In the genomic region with DNA sequence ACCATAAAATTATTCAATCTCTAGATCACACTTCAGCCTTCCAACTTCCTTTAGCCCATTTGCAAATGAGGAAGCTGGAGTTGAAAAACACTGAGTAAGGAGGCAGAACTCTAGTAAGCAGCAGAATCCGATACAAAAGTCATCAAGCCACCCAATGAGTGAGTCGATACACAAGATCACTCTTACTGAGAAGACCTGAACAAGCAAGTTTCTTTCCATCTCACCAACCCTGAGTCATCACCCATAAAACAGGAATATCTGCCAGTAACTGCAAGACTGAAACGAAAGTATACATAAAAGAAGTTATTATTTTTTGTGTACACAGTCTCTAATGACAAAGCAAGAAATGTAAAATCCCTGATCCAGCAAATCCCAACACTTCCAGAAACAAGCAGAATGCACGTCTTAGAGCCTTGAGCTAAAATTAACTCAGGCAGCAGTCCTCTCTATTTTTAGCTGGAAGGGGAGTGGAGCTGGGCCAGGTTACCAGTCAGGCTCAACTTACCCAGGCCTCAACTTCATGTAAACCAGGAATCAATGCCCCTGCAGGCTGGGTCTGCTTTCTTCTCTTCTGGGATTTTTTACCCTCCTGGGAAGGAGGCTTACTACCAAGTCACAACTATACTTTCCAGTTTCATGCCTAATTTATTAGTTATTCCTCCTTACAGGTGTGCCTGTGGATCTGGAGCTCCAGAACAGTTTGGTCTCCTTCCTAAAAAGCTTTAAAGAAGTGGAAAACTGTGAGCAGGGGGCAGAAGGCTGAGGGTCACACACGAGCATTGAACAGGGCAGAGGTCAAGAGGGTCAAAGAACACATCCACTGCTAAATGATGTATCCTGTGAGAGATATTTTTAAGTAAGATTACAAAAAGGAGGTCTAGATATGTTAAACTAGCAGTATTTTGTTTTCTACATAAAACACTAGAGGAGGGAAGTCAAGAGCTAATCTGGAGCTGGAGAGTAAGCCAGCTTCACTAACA, we compare ENCODE assay signal across 7 mouse cellular contexts. TPM values are rescaled to one million over a fixed set of nuclear protein-coding genes. Genes with fewer than 3 reads are reported as not detected.
A peak's percentile ranks its signal among the peaks of the same experiment; 100 is the strongest.
DNase-seq lines count a peak whose midpoint lies in the region; ATAC-seq lines count a peak whose summit lies in the region.

No protein-coding gene starts in this region.

- H3K9me3 ChIP-seq in limb, embryonic 15.5 days = no peaks in the 10 kb centered on the region
- no peaks in the 10 kb centered on the region for H3K9me3 ChIP-seq in limb, embryonic 10.5 days (replicated peaks)
- H3K9me3 ChIP-seq in heart, embryonic 12.5 days (replicated peaks) = no peaks in the 10 kb centered on the region
- no peaks in the 10 kb centered on the region for H3K9me3 ChIP-seq in midbrain, embryonic 13.5 days

- H3K4me1 ChIP-seq in limb, embryonic 15.5 days = 0 out of 2 replicates have a peak, but pooled peaks cover 3% of the 10 kb centered on the region
- no peaks in the 10 kb centered on the region for H3K4me1 ChIP-seq in limb, embryonic 10.5 days
- H3K4me1 ChIP-seq in heart, embryonic 12.5 days (replicated peaks) = peaks cover 25% of the 10 kb centered on the region
- H3K4me1 ChIP-seq in midbrain, embryonic 13.5 days (replicated peaks) = no peaks in the 10 kb centered on the region

- 44% methylated on average over 5 of the region's 5 CpGs for WGBS in limb, embryonic 15.5 days
- WGBS in limb, embryonic 10.5 days = 67% methylated on average over 5 of the region's 5 CpGs
- 31% methylated on average over 5 of the region's 5 CpGs for WGBS in heart, embryonic 12.5 days
- 69% methylated on average over 5 of the region's 5 CpGs for WGBS in midbrain, embryonic 13.5 days

- H3K9ac ChIP-seq in limb, embryonic 15.5 days = no peak overlapping the region
- 0 out of 2 replicates have a peak overlapping the region, but pooled peaks have one; percentile 34 for H3K9ac ChIP-seq in heart, embryonic 12.5 days
- H3K9ac ChIP-seq in midbrain, embryonic 13.5 days (replicated peaks) = no peak overlapping the region

- no peaks in the 10 kb centered on the region for H3K36me3 ChIP-seq in limb, embryonic 15.5 days
- H3K36me3 ChIP-seq in limb, embryonic 10.5 days = no peaks in the 10 kb centered on the region
- no peaks in the 10 kb centered on the region for H3K36me3 ChIP-seq in heart, embryonic 12.5 days
- H3K36me3 ChIP-seq in midbrain, embryonic 13.5 days = no peaks in the 10 kb centered on the region

- H3K27ac ChIP-seq in limb, embryonic 15.5 days = peak overlapping the region; percentile 69
- no peak overlapping the region for H3K27ac ChIP-seq in limb, embryonic 10.5 days
- H3K27ac ChIP-seq in heart, embryonic 12.5 days (ENCODE audit: poor library complexity, severe bottlenecking) = peak overlapping the region; percentile 94
- H3K27ac ChIP-seq in midbrain, embryonic 13.5 days = no peak overlapping the region

- no peaks in the 10 kb centered on the region for H3K27me3 ChIP-seq in limb, embryonic 15.5 days
- H3K27me3 ChIP-seq in limb, embryonic 10.5 days (ENCODE audit: low read depth, poor library complexity, severe bottlenecking) = no peaks in the 10 kb centered on the region
- no peaks in the 10 kb centered on the region for H3K27me3 ChIP-seq in heart, embryonic 12.5 days (replicated peaks)
- H3K27me3 ChIP-seq in midbrain, embryonic 13.5 days = no peaks in the 10 kb centered on the region

- H3K4me2 ChIP-seq in limb, embryonic 15.5 days = no peak overlapping the region
- H3K4me2 ChIP-seq in heart, embryonic 12.5 days = peak overlapping the region; percentile 44
- H3K4me2 ChIP-seq in midbrain, embryonic 13.5 days (replicated peaks) = no peak overlapping the region

- DNase-seq in limb, embryonic 10.5 days (ENCODE audit: low spot score) = no peak
- DNase-seq in brain, adult 2 months (ENCODE audit: low read depth, low spot score) = peak; percentile 65
- DNase-seq in skeletal muscle tissue, adult 2 months (ENCODE audit: low read depth, low spot score) = peak; percentile 79
- DNase-seq in ovary, adult 18-20 months (ENCODE audit: low spot score) = no peak

- ATAC-seq in limb, embryonic 15.5 days (ENCODE audit: insufficient number of reproducible peaks, low FRiP score, low TSS enrichment, low read depth) = no peak
- no peak for ATAC-seq in heart, embryonic 12.5 days (ENCODE audit: insufficient number of reproducible peaks, low FRiP score)
- no peak for ATAC-seq in midbrain, embryonic 13.5 days

- H3K4me3 ChIP-seq in limb, embryonic 15.5 days = no peak overlapping the region
- H3K4me3 ChIP-seq in limb, embryonic 10.5 days = no peak overlapping the region
- H3K4me3 ChIP-seq in heart, embryonic 12.5 days = no peak overlapping the region
- H3K4me3 ChIP-seq in midbrain, embryonic 13.5 days (replicated peaks) = no peak overlapping the region

RNA-seq across cellular contexts. Expression of a gene that starts 4.7 kb away (rescaled TPM):
- 6.2 TPM in 2 replicates for polyA plus RNA-seq in limb, embryonic 15.5 days (2015; fragmentation: Nextera tagmentation; extraction: Ambion mirVana)
- 4.0 and 5.0 TPM in 2 replicates for polyA plus RNA-seq in limb, embryonic 10.5 days (2016; fragmentation: Nextera tagmentation; extraction: Ambion mirVana)
- polyA plus RNA-seq in heart, embryonic 12.5 days (2016; fragmentation: Nextera tagmentation; extraction: Ambion mirVana) = 14.3 and 14.7 TPM in 2 replicates
- 4.0 and 5.1 TPM in 2 replicates for polyA plus RNA-seq in midbrain, embryonic 13.5 days (2015; fragmentation: Nextera tagmentation; extraction: Ambion mirVana)

RNA-seq across cellular contexts. Expression of a gene that starts 36.7 kb away (rescaled TPM):
- 20.4 and 25.8 TPM in 2 replicates for polyA plus RNA-seq in limb, embryonic 15.5 days (2015; fragmentation: Nextera tagmentation; extraction: Ambion mirVana)
- 10.0 and 11.1 TPM in 2 replicates for polyA plus RNA-seq in limb, embryonic 10.5 days (2016; fragmentation: Nextera tagmentation; extraction: Ambion mirVana)
- polyA plus RNA-seq in heart, embryonic 12.5 days (2016; fragmentation: Nextera tagmentation; extraction: Ambion mirVana) = 18.5 and 19.1 TPM in 2 replicates
- 32.2 and 32.8 TPM in 2 replicates for polyA plus RNA-seq in midbrain, embryonic 13.5 days (2015; fragmentation: Nextera tagmentation; extraction: Ambion mirVana)

RNA-seq across cellular contexts. Expression of a gene that starts 36.9 kb away (rescaled TPM):
- 314 and 405 TPM in 2 replicates for polyA plus RNA-seq in limb, embryonic 15.5 days (2015; fragmentation: Nextera tagmentation; extraction: Ambion mirVana)
- polyA plus RNA-seq in limb, embryonic 10.5 days (2016; fragmentation: Nextera tagmentation; extraction: Ambion mirVana) = 460 and 562 TPM in 2 replicates
- 293 and 314 TPM in 2 replicates for polyA plus RNA-seq in heart, embryonic 12.5 days (2016; fragmentation: Nextera tagmentation; extraction: Ambion mirVana)
- polyA plus RNA-seq in midbrain, embryonic 13.5 days (2015; fragmentation: Nextera tagmentation; extraction: Ambion mirVana) = 322 and 334 TPM in 2 replicates

Comparison
In these comparisons a context has a peak if more than half of its experiments do, and no peak if none do; other contexts are left out.
1. H3K27ac ChIP-seq: peak in limb, embryonic 15.5 days (single experiment) and heart, embryonic 12.5 days (single experiment); none in limb, embryonic 10.5 days (single experiment) and midbrain, embryonic 13.5 days (single experiment).
2. DNase-seq: peak in brain, adult 2 months (single experiment) and skeletal muscle tissue, adult 2 months (single experiment); none in limb, embryonic 10.5 days (single experiment) and ovary, adult 18-20 months (single experiment).